Mouse (Mus musculus) testis, adult 2 months (tissue): ENCODE results near the gene Zfp654. TPM values are rescaled to one million over a fixed set of nuclear protein-coding genes. Genes with fewer than 3 reads are reported as not detected.

Source experiments
- H3K27ac ChIP-seq: fragments of 200-500 bp; 2 replicates; pipeline ENCODE4 v1.5.1; 2012; ENCODE audit warnings: low read depth, low read length; ENCODE audit not compliant: control insufficient read depth, insufficient read depth
- H3K27me3 ChIP-seq: fragments of 200-500 bp; 2 replicates; pipeline ENCODE4 v1.6.1; 2012; ENCODE audit warnings: mild to moderate bottlenecking, low read length, moderate library complexity; ENCODE audit not compliant: control insufficient read depth, insufficient read depth
- H3K36me3 ChIP-seq: fragments of 200-500 bp; 2 replicates; pipeline ENCODE4 v1.6.1; 2012; ENCODE audit warnings: mild to moderate bottlenecking, low read length; ENCODE audit not compliant: control insufficient read depth, insufficient read depth
- H3K4me1 ChIP-seq: fragments of 200-500 bp; 2 replicates; pipeline ENCODE4 v1.6.1; 2012; ENCODE audit warnings: low read length; ENCODE audit not compliant: control insufficient read depth, insufficient read depth
- H3K4me3 ChIP-seq: fragments of 200-500 bp; 2 replicates; pipeline ENCODE4 v1.5.1; 2012; ENCODE audit warnings: low read depth, mild to moderate bottlenecking, low read length, moderate library complexity, mixed read lengths; ENCODE audit not compliant: control insufficient read depth
- CTCF ChIP-seq: fragments of 200-500 bp; IDR thresholded peaks from 2 replicates; pipeline ENCODE4 v1.5.1; 2012; ENCODE audit warnings: low read depth, mild to moderate bottlenecking, inconsistent platforms, low read length, moderate library complexity; ENCODE audit not compliant: control insufficient read depth, insufficient read depth, insufficient replicate concordance
- POLR2A ChIP-seq: fragments of 200-500 bp; IDR thresholded peaks from 2 replicates; pipeline ENCODE4 v1.6.1; 2012; ENCODE audit warnings: low read depth, mild to moderate bottlenecking, inconsistent platforms, low read length, moderate library complexity; ENCODE audit not compliant: control insufficient read depth
- polyA plus RNA-seq: library from polyadenylated mRNA; depleted of rRNA; stranded (reverse); fragments of >200 nt; gene quantifications from 2 replicates; pipeline ENCODE4 v1.2.3, GENCODE M21; 2012; rRNA removed

The Zfp654 gene
- polyA plus RNA-seq = 34.9 and 41.3 TPM in 2 replicates

DNA sequence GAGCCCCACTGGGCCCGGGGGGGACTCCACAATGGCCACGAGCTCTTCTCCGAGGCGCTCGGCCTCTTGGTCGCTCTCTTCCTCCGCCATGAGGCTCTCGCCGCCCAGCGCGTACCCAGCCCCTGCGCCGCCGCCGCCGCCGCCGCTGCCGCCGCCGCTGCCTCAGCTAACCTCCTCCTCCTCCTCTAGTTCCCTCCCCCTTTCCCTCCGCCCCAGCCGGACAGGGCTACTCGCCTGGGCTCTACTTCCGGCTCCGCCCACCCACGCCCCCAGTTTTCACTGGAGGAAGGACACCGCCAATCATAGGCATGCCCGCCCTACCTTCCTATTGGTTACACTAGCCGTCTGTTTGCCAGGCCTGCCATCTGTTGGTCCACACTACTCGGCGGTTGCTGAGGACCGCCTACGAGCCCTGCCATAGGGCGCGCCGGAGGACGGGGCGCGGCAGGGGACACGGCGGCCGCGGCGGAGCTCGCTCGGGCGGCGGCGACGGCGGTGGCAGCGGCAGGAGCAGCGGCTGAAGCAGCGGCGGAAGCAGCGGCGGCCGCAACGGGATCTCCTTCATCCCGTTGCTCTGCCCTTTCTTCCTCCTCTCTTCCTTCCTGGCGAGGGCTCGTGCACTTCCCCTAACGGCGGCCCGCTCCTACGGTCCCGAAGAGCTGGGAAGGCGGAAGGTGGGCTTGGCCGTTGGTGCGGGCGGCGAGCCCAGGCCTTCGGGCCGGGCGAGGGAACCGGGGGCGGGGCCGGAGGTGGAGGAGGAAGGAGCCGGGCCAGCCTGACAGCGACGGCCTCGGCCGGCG, at the start of gene Zfp654, which contains the start of gene Cggbp1:
Gene Zfp654 (minus strand): TSS at position 90 of the 800 bp plus-strand sequence.
Gene Cggbp1 (plus strand): TSS at position 434 of the 800 bp plus-strand sequence.
- H3K27me3 ChIP-seq = no peaks in the 10 kb centered on the region
- H3K4me3 ChIP-seq = peak within 1 kb of the TSS; percentile 98
- TF ChIP-seq POLR2A = peak; percentile 82
- TF ChIP-seq CTCF = no peak

GRCm38 (mm10) chr16:64899084-64899483, 47.6 kb upstream of the Zfp654 start:
- Histone ChIP-seq H3K27ac (no peak overlapping the region), H3K4me1 (no peaks in the 10 kb centered on the region)
- TF ChIP-seq CTCF (no peak), POLR2A (no peak)

More for the DNA sequence above, at the start of gene Zfp654, which contains the start of gene Cggbp1:
- Histone ChIP-seq H3K36me3 (peaks cover 3% of the 10 kb centered on the region), H3K4me1 (peaks cover 10% of the 10 kb centered on the region), H3K27ac (peak within 1 kb of the TSS; percentile 97)

GRCm38 (mm10) chr16:64889496-64889895, 38.0 kb upstream of the Zfp654 start:
- Histone ChIP-seq H3K4me3 (no peak overlapping the region), H3K4me1 (no peaks in the 10 kb centered on the region), H3K36me3 (no peaks in the 10 kb centered on the region), H3K27ac (no peak overlapping the region), H3K27me3 (no peaks in the 10 kb centered on the region)
- TF ChIP-seq CTCF (no peak), POLR2A (no peak)

More at GRCm38 (mm10) chr16:64899084-64899483, 47.6 kb upstream of the Zfp654 start:
- Histone ChIP-seq H3K4me3 (no peak overlapping the region), H3K27me3 (no peaks in the 10 kb centered on the region), H3K36me3 (no peaks in the 10 kb centered on the region)

DNA sequence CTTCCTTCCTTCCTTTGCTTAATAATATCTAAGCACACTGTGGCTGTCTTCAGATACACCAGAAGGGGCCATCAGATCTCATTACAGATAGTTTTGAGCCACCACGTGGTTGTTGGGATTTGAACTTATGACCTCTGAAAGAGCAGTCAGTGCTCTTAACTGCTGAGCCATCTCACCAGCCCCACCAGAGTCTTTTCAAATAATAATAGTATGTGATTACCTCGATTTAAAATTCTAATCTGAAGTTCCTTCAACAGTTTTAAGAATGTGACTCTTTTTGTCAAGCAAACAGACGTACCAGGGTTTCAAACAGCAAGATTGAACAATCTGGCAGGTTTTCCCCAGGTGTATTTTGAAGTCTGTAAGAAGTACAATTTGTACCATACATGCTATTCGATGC, 34.1 kb upstream of the Zfp654 start:
- TF ChIP-seq CTCF (no peak), POLR2A (no peak)
- Histone ChIP-seq H3K27ac (no peak overlapping the region), H3K4me1 (no peaks in the 10 kb centered on the region; the same call in 1 of the 2 replicates), H3K36me3 (no peaks in the 10 kb centered on the region), H3K4me3 (no peak overlapping the region), H3K27me3 (no peaks in the 10 kb centered on the region)

DNA sequence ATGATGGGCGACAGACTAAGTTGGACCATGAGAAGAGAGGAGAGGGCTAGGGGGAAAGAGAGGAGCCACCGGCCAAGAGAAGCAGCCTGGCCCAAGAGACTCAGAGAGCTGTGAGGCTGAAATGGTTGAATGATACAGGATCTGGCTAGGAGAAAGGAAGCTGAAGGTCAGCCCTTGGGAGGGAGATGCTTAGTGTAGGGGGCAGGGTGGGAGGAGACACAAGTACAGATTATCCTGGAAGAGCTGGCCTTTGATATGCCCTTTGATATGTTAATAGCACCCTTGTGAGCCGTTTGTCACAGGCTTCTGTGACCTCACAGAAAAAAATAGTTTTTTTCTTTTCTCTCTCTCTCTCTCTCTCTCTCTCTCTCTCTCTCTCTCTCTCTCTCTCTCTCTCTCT, 33.7 kb upstream of the Zfp654 start:
- TF ChIP-seq POLR2A (no peak), CTCF (no peak)
- Histone ChIP-seq H3K4me3 (peak overlapping the region; percentile 6), H3K4me1 (no peaks in the 10 kb centered on the region; the same call in 1 of the 2 replicates), H3K27ac (peak overlapping the region; percentile 9; the same call in 1 of the 2 replicates), H3K27me3 (no peaks in the 10 kb centered on the region), H3K36me3 (no peaks in the 10 kb centered on the region)

DNA sequence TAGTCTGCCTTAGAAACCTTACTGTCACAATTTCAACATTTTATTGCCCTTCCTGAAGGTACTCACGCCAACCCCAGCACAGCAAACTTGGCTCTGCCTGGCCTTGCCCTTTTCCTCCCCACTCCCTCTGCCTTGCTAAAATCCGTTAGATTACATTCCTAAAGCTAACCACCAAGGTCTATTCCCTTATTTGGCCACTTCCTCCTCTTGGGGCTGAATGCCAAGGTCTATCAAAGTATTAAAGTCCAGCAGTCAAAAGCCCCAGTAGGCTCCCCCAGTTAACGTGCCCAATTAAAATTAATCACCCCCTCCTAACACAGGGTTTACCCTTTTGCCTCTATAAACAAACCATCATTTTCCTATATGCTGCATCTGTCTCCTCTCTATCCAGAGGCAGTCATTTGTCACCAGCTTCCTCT, 33.0 kb upstream of the Zfp654 start:
- H3K4me3 ChIP-seq = peak overlapping the region; percentile 32; the same call in 1 of the 2 replicates
- no peaks in the 10 kb centered on the region; the same call in 1 of the 2 replicates for H3K4me1 ChIP-seq
- TF ChIP-seq CTCF (no peak), POLR2A (no peak)
- no peaks in the 10 kb centered on the region for H3K27me3 ChIP-seq
- no peaks in the 10 kb centered on the region for H3K36me3 ChIP-seq
- peak overlapping the region; percentile 86 for H3K27ac ChIP-seq

DNA sequence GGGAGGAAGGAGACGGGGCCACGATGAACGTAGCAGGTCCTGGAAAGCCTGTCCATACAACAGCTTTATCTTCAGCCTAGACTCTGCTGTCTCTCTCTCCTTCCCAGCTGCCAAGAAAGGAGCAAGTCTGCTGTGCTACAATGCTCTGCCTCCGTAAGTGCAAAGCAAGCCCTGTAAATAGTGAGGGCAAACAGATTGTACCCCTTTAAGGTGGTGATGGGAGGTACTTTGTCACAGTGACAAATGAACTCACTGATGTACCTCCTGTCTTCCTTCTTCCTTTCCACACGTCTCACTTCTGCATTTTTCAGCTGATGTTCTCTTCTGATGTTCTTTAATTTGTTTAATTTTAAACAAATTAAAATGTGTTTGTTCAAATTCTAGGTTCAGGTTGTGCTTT, 32.4 kb upstream of the Zfp654 start:
- Histone ChIP-seq H3K27ac (peak overlapping the region; percentile 86), H3K4me3 (peak overlapping the region; percentile 10; the same call in 1 of the 2 replicates), H3K27me3 (no peaks in the 10 kb centered on the region), H3K36me3 (no peaks in the 10 kb centered on the region), H3K4me1 (no peaks in the 10 kb centered on the region; the same call in 1 of the 2 replicates)
- no peak for TF ChIP-seq CTCF
- TF ChIP-seq POLR2A = no peak
